ENCODE assay signal across 17 mouse cellular contexts in genomic region chr7:63522403-63522802, GRCm38 (mm10).
DNase-seq lines count a peak whose midpoint lies in the region; ATAC-seq and TF ChIP-seq lines count a peak whose summit lies in the region.
"Had no signal": no experiment of that assay in that cellular context is flagged by ENCODE, and none has a peak within 500 bp of the region (broad histone marks: within the 10 kb centered on the region; RNA-seq: fewer than 3 reads in every experiment).

No protein-coding gene starts in this region.

- H3K9ac ChIP-seq in intestine, postnatal 0 days (ENCODE audit: low read depth, low read length), result no peak overlapping the region
- H3K9ac ChIP-seq in forebrain, embryonic 15.5 days (replicated peaks), result no peak overlapping the region
- H3K9ac ChIP-seq: embryonic facial prominence, embryonic 12.5 days; forebrain, embryonic 13.5 days had no signal

- H3K27ac ChIP-seq in layer of hippocampus, adult 2 months, result peak overlapping the region; percentile 39
- no peak overlapping the region for H3K27ac ChIP-seq in intestine, postnatal 0 days (ENCODE audit: low read depth, low read length)
- no peak overlapping the region for H3K27ac ChIP-seq in forebrain, embryonic 15.5 days (replicated peaks)
- H3K27ac ChIP-seq: embryonic facial prominence, embryonic 10.5 days; embryonic facial prominence, embryonic 12.5 days; forebrain, embryonic 13.5 days had no signal

- 71% methylated on average over 3 of the region's 3 CpGs for WGBS in intestine, postnatal 0 days
- WGBS in forebrain, embryonic 15.5 days, result 84% methylated on average over 3 of the region's 3 CpGs

- no peaks in the 10 kb centered on the region for H3K27me3 ChIP-seq in intestine, postnatal 0 days (replicated peaks; ENCODE audit: control insufficient read depth, insufficient read depth, low read length)
- H3K27me3 ChIP-seq in forebrain, embryonic 15.5 days, result no peaks in the 10 kb centered on the region
- H3K27me3 ChIP-seq: embryonic facial prominence, embryonic 12.5 days; forebrain, embryonic 13.5 days had no signal

- no peak for TF ChIP-seq CTCF in layer of hippocampus, adult 2 months (conservative IDR thresholded peaks at IDR 0.05)
- TF ChIP-seq CTCF in intestine, postnatal 0 days (IDR thresholded peaks at IDR 0.05; ENCODE audit: low read depth), result no peak

- no peak for DNase-seq in layer of hippocampus, adult 2 months (ENCODE audit: low spot score in 2 of 2)
- DNase-seq in layer of hippocampus, adult 18-20 months (ENCODE audit: low spot score in 2 of 2), result no peak
- DNase-seq in brain, adult 2 months (ENCODE audit: low read depth, low spot score), result peak; percentile 52
- DNase-seq: adrenal gland, adult 8-10 months; adrenal gland, postnatal 14 days; adrenal gland, postnatal 36 days; cerebellum, adult 11 months; cerebellum, postnatal 14 days had no signal

- no peaks in the 10 kb centered on the region for H3K9me3 ChIP-seq in intestine, postnatal 0 days (ENCODE audit: control insufficient read depth)
- no peaks in the 10 kb centered on the region for H3K9me3 ChIP-seq in forebrain, embryonic 15.5 days
- H3K9me3 ChIP-seq: embryonic facial prominence, embryonic 10.5 days; embryonic facial prominence, embryonic 12.5 days; forebrain, embryonic 13.5 days had no signal

- H3K4me3 ChIP-seq in layer of hippocampus, adult 2 months, result no peak overlapping the region
- no peak overlapping the region for H3K4me3 ChIP-seq in intestine, postnatal 0 days (ENCODE audit: low read depth, low read length)
- no peak overlapping the region for H3K4me3 ChIP-seq in forebrain, embryonic 15.5 days
- H3K4me3 ChIP-seq: embryonic facial prominence, embryonic 10.5 days; embryonic facial prominence, embryonic 12.5 days; forebrain, embryonic 13.5 days had no signal

- no peak overlapping the region for H3K4me2 ChIP-seq in intestine, postnatal 0 days (replicated peaks; ENCODE audit: low read depth)
- H3K4me2 ChIP-seq in forebrain, embryonic 15.5 days (replicated peaks), result no peak overlapping the region
- H3K4me2 ChIP-seq: embryonic facial prominence, embryonic 12.5 days; forebrain, embryonic 13.5 days had no signal

- no peaks in the 10 kb centered on the region for H3K36me3 ChIP-seq in intestine, postnatal 0 days (ENCODE audit: control insufficient read depth, insufficient read depth)
- H3K36me3 ChIP-seq in forebrain, embryonic 15.5 days, result no peaks in the 10 kb centered on the region
- H3K36me3 ChIP-seq: embryonic facial prominence, embryonic 10.5 days; embryonic facial prominence, embryonic 12.5 days had no signal

- H3K4me1 ChIP-seq in intestine, postnatal 0 days (replicated peaks; ENCODE audit: control insufficient read depth, insufficient read depth, low read length), result no peaks in the 10 kb centered on the region
- H3K4me1 ChIP-seq in forebrain, embryonic 15.5 days, result no peaks in the 10 kb centered on the region
- H3K4me1 ChIP-seq: embryonic facial prominence, embryonic 10.5 days; embryonic facial prominence, embryonic 12.5 days; forebrain, embryonic 13.5 days had no signal

- peak; percentile 58 for ATAC-seq in common myeloid progenitor, adult 5-6 weeks (replicated peaks; ENCODE audit: low read depth, poor library complexity, severe bottlenecking)
- peak; percentile 63 for ATAC-seq in megakaryocyte progenitor cell, adult 5-6 weeks (replicated peaks; ENCODE audit: poor library complexity)
- no peak for ATAC-seq in intestine, postnatal 0 days
- ATAC-seq in forebrain, embryonic 15.5 days (replicated peaks), result no peak
- ATAC-seq: activated CD4-positive, CD25-positive, alpha-beta regulatory T cell, adult 4 months; forebrain, embryonic 13.5 days; forebrain, embryonic 16.5 days had no signal

Comparison
In these comparisons a context has a peak if more than half of its experiments do, and no peak if none do; other contexts are left out.
1. ATAC-seq: peak in common myeloid progenitor, adult 5-6 weeks (single experiment) and megakaryocyte progenitor cell, adult 5-6 weeks (single experiment); none in intestine, postnatal 0 days (single experiment) and forebrain, embryonic 15.5 days (single experiment).